Mouse (Mus musculus): Measurements from ENCODE around the gene Cd47.
"Not testable (repeated sequence)": the region's sequence is repeated elsewhere in the genome, so short reads cannot be mapped to it uniquely, and the experiment has no call there.

The Cd47 gene

DNA sequence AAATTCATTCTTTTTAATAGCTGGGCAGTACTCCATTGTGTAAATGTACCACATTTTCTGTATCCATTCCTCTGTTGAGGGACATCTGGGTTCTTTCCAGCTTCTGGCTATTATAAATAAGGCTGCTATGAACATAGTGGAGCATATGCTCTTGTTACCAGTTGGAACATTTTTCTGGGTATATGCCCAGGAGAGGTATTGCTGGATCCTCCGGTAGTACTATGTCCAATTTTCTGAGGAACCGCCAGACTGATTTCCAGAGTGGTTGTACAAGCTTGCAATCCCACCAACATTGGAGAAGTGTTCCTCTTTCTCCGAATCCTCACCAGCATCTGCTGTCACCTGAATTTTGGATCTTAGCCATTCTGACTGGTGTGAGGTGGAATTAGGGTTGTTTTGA, 30.6 kb downstream of the Cd47 start:
- in situ Hi-C loops (cut with MboI; ENCODE audit: low sequenced_read_pairs): not testable (repeated sequence)

DNA sequence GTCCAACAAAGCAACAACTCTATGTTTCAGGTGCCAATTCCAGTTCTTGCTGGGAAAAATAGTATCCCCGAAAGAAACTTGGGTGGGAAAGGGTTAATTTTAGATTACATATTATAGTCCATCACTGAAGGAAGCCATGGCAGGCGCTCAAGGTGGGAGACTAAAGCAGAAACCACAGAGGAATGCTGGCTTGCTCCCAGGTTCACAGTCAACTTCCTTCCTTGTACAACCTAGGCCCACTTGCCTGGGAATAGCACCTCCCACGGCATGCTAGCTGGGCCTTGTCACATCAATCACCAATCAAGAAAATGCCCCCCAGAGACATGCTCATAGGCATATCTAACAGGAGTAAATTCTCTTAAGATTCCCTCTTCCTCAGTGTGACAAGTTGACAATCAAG, 32.0 kb downstream of the Cd47 start:
- in situ Hi-C loops (cut with MboI; ENCODE audit: low sequenced_read_pairs): no loop called here

DNA sequence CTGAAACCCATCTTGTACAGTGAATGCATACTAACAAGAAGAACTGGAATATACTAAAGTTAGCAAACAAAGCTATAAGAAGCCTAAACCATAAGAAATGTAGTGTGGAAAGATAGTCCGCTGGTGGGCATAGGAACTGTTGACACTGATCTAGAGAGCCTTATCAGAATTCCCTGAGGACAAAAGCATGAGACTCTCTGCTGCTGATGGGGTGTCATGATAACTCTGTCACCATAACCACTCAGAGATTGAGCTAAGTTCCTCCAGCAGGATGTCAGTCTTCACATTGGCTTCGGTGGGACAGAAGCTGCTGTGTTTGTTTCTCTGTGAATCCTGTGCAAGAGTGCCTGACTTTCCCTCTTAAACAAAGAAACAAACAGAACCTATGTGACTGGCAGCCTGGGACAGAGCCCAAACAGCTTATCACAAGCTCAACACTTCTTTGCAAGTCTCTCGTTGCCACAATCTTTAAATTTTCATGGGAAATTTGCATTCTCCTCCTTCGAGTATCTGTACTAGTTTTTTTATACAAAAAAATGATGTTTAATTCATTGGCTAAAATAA, 33.9 kb downstream of the Cd47 start:
- in situ Hi-C loops (cut with MboI; ENCODE audit: low sequenced_read_pairs): no loop called here

DNA sequence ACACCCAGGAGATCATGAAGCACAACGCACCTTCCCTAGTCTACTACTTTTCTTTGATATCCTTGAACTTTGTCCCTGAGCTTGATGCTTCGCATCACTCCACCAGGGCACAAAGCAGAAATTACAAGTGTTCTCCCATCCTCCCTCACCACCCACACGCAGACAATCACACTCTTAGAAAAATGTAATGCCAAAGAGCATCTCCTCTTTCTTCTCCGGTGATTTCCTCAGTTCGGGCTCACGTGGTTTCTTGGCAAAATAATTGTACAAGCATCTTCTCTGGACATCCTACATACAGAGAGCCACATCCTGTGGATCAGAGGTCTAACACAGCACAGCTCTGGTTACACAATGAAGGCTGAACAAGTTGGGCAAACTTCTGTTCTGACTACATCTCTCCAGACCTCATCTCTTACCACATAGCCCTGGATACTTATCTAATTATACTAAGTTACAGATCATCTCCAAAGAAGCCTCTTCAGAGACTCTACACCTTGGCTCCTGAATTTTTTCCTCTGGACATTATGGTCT, 36.4 kb downstream of the Cd47 start:
- in situ Hi-C loops (cut with MboI; ENCODE audit: low sequenced_read_pairs): no loop called here

DNA sequence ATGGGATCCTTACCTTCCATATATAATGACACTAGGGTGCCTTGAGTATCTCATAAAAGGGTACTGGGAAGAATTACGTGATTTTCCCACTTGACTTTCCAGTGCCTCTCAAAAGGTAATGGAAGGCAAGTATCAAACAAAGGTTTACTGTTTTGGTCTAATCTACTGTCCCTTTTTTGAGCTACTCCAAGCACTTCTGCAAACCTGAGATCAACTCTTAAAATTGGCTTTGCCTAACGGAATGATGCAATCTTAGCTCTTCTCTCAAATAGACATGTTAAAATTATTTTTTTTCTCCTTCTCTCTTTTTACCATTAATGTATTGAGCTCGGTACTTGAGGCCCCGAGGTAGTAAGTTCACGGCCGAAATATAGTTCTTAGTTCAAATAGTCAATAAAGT, 38.6 kb downstream of the Cd47 start:
- in situ Hi-C loops (cut with MboI; ENCODE audit: low sequenced_read_pairs): no loop called here

DNA sequence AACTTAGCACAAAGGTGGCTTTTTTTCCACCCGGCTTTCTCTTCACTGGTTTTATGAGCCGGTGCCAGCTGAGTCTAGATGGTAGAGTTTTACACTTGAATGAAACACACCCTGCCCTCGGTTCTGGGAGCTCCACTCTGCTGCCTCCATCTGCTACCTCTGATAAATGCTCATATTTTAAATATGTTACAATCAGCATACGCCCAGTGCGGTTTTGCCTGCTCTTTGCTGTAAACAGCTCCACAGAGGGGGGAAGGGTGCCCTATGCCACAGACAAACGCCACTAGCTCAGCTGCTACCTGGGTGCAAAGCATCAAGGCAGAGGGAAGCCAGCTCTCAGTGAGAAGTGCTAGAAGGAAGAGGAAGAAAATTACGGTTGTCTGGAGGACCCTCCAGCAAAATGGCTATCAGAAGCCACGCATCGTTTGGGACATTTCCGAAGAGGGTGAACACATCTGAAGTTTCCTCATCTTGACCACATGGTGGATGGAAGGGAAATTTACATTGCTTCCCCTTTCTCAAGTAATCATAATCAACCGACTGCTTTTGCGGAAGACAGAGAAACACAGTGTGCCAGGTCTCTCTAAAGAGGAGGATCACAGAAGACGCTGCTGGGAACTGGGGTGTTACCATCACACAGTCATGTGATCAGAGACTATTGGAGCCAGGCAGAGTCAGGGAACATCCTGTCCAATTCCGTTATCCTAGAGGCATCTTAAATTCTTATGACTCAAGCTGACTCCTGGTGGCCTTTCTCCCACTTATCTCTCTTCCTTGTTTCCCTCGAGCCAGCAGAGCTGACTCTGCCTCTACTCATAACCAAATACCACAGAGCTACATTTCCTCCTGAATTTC, 39.6 kb downstream of the Cd47 start:
- in situ Hi-C loops (cut with MboI; ENCODE audit: low sequenced_read_pairs): no loop called here

DNA sequence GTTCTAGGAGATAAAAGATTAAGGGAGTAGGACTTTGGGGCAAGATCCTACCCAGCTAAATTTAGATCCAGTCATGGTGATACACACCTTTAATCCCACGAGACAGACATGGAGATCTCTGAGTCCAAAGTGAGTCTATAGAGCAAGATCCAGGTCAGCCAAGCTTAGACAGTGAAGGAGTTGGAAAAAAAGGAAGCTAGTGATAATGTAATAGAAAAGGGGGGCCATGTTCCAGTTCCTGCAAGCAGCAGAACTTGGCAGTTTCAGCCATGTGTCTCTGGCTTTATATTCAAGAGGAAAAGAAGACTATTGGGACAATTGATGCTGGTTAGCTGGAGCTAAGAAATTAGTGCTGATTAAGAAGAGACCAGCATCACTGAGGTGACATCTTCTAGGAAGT, 43.4 kb downstream of the Cd47 start:
- in situ Hi-C loops (cut with MboI; ENCODE audit: low sequenced_read_pairs): no loop called here

DNA sequence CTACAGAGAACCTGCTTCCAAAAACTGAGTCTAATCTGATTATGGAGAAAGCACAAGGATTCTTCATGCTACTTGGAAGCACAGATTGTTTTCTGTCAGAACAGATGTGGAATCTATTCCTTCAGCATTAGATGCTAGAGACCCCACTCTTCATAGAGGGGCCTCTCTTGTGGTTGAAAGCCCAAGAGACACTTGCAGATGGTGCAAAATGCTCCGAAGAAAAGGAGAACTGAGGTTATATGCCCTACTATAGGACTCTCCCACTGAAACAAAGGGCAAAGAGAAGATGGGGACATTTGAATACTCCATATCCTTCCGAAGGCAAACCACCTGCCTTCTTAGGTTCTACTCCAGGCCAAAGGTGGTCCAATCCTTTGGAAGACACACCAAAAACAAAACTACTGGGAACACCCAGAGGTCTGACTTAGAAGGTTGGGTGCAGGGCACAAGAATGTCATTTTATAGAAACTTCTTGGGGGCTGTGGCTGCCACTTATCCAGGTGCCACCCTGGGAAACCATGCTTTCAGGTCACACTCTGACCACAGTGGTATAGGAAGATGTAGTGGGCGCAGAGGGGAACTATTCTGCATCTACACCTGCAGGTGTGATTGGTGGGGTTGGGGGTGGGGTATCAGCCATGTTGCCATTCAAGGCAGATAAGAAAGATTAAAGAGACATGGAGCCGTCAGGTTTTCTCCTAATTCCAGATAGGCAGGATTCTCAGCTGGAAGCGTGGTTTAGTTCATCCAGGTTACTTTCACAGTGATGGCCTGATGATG, 47.1 kb downstream of the Cd47 start:
- in situ Hi-C loops (cut with MboI; ENCODE audit: low sequenced_read_pairs): no loop called here

DNA sequence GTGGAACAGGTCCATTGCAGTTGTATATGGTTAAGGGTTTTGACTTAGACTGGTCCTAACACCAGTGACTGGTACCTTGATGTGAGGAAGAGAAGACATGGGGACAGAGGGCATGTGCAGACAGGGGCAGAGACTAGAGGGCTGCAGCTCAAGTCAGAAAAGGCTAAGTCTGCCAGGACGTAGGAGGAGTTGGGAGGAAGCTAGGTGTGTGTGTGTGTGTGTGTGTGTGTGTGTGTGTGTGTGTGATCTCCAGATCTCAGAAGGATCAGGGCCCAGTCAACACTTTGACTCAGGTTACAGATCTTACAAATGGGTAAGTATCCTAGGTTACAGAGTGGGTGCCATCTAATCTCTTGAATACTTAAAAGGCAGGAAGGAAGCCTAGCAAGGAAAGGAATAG, 48.3 kb downstream of the Cd47 start:
- in situ Hi-C loops (cut with MboI; ENCODE audit: low sequenced_read_pairs): no loop called here

DNA sequence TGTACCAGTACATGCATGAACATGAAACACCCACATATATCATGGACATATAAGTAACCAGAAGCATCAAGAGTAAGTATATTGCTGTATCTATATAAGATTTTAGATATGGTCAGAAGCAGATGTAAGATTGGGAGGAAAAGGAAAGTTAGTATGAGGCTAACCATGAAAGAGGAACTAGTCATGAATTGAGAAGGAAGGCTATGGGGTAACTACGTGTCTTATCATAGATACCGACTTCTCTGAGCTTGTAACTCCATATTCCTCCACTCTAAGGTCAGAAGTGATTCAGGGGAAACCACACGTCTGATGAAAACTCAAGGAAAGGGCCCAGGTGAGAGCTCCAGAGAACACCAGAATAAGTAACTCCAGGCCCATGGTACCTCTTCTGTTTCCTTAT, 52.6 kb downstream of the Cd47 start:
- in situ Hi-C loops (cut with MboI; ENCODE audit: low sequenced_read_pairs): loop anchor here (10.0 kb wide), 2 partner anchors 88 to 192 kb away; no protein-coding TSS in a partner anchor

DNA sequence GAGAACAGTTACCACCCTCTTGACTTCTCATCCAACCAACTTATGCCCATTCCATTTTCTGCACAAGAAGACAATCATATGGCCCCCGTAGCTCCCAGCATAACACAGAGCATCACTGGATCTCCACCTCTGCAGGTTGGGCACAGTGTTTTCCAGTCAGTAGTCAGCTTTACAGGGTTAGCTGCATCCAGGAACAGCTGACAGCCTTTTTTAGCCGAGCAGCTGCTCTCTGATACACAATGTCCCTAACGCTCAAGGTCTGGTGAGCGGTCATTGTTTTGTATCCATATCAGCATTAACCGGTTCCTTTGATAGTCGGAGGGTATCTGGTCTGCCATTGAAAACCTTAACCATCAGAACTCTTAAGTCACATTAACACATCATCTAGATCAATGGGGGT, 53.3 kb downstream of the Cd47 start:
- in situ Hi-C loops (cut with MboI; ENCODE audit: low sequenced_read_pairs): loop anchor here (10.0 kb wide), 2 partner anchors 89 to 191 kb away; no protein-coding TSS in a partner anchor

DNA sequence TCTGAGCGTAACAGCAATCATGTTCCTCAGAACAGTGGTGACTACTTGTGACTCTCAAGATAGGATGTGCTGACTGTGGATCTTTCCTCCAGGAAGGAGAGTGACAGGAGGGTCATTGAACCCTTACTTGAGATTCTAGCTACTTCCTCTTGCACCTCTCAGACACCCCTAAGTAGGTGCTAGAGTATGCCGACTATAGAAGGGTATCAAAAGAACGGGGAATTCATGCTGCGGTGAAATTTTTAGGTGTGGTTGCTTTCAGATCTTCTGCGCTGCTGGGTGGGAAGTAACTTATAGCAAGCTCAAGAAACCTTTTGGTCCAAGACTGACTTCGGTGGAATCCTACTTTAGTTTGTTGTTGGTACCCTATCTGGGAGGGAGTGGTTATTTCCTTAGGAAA, 53.9 kb downstream of the Cd47 start:
- in situ Hi-C loops (cut with MboI; ENCODE audit: low sequenced_read_pairs): loop anchor here (10.0 kb wide), 2 partner anchors 89 to 191 kb away; no protein-coding TSS in a partner anchor

DNA sequence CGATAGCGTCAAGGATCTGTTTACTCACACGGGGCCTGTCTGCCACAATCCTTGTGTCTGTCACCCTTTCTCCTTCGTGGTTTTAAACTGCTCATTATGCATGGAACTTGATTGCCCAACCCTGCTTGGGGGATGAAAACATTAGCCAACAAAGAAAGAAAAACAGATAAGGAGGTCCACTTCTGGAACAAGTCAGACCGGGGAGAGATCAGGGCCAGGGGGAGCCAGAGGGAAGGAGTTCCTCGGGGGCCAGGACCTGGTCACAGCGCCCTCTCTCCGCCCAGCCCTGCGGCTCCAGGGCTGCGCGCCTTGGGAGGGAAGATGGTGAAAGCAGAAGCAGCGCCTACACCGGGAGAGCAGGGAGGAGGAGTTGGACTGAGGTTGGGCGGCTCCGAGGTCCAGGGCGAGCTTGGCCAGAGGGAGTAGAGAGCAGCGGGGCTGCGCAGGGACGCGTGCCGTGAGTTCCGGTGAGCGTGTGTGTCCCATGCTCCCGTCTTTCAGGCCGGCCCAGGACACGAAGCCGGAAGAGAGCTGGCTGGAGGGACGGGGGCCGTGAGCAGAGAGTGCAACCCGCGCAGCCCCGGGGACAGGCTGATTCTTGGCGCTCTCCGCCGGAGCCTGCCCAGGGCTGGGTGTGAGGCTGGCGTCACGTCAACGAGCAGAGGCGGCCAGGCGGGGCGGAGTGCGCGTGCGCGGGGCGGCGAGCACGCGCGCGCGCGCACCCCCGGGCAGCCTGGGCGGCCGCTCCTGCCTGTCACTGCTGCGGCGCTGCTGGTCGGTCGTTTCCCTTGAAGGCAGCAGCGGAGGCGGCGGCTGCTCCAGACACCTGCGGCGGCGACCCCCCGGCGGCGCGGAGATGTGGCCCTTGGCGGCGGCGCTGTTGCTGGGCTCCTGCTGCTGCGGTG, 54.9 kb downstream of the Cd47 start:
- in situ Hi-C loops (cut with MboI; ENCODE audit: low sequenced_read_pairs): loop anchor here (10.0 kb wide), 2 partner anchors 90 to 190 kb away; no protein-coding TSS in a partner anchor

DNA sequence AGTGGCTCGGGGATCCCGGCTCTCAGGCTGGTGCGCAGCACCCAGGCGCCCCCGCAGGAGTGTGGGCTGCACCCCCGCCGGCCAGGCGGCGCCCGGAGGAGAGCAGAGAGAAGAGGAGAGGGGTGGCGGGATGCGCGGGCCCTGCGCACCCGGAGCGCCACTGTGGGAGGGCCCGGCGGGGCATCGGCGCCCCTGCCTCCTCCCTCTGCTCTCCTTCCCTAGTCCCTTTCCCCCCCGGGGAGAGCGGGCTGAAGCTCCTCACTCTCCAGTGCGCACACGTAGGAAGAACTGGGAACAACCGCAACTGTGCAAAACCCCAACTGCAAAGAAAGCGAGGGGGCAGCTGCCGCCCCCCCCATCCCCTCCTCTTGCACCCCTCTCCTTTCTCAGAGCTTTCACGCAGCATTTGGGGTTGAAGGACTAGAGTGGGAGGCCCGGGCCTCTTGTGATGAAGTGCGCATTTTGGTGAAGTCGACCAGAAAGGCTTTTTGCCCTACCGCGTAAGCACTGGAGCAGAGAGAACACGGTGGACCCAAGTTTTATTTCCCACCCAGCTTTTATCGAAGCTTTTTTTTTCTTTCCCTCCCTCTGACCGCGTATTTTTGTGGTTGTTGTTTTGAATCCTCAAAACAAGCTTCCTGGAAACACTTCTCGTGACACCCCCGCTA, 55.6 kb downstream of the Cd47 start:
- in situ Hi-C loops (cut with MboI; ENCODE audit: low sequenced_read_pairs): loop anchor here (10.0 kb wide), 2 partner anchors 91 to 189 kb away; no protein-coding TSS in a partner anchor

DNA sequence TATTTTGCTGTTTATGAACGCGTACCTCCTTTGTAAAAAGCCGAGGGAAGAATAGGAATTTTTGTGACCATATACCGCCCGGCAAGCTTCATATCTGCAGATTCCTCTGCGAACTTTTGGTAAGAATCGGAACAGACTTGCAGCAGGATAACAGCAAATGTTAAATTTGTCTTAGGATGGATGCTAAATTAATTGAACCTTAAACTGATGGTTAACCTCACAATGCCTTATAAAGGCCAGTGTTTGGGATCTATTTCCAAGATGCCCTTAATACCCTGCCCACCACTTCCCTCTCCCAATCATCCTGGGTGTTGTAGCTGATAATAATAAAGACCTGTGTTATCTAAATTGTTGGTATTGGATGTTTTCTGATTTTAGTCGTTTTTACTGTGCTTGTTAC, 56.3 kb downstream of the Cd47 start:
- in situ Hi-C loops (cut with MboI; ENCODE audit: low sequenced_read_pairs): loop anchor here (10.0 kb wide), 2 partner anchors 92 to 188 kb away; no protein-coding TSS in a partner anchor

DNA sequence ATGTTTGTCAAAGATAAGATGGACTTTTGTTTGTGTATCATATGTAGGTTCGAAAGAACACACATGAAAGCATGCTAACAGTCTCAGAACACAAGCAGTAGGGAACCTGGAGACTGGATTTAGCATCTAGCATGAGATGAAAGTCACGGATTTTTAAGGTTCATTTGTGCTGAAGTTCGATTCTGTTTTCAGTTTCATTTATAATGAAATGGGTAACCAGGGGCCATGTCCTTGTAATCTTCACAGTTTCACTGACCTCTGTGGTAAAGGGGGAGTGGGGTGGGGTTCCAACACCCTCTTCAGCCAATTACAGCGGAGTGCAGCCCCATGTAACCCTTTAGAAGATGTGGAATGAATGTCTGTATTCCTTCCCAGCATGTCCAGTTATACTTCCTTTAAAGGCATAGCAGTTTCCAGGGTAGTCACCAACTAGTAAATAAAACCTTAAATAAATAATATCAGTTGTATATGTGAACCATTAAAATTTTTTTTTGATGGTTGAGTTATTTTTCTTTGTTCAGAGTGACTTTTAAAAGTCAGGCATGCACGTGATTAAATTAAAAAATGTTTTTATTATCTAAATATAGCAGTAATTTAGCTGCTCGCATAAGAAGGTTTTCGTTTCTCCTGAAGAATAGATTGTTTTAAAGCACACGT, 57.3 kb downstream of the Cd47 start:
- in situ Hi-C loops (cut with MboI; ENCODE audit: low sequenced_read_pairs): loop anchor here (10.0 kb wide), 2 partner anchors 93 to 187 kb away; no protein-coding TSS in a partner anchor

DNA sequence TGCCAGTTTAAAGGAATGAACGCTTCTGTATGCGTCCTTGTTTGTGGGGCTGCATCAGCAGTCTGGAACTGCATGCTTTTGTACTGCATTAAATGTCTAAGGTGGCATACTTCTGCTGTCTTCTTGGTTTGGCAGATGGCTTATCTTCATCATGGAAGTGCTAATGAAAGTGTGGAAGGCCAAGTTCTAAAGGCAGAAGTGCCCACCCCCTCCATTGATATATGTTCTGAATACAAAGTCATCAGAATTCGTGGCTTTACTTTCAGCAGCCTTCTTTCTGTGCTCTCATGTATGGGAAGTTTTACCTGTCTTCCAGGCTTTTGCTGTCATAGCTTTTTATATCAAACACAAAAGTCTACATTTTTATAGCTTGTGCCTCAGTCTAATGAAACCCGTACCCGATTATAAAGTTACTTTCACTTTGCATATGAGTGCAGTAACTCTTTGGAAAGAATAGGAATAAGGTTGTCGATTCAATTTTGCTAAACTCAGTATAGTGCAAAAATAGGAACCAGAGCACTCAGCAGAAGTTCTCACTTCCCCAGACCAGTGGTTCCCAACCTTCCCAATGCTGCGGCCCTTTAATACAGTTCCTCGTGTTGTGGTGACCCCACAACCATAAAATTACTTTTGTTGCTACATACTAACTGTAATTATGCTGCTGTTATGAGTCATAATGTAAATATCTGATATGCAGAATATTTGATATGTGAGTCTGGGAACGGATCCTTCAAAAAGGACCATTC, 58.0 kb downstream of the Cd47 start:
- in situ Hi-C loops (cut with MboI; ENCODE audit: low sequenced_read_pairs): loop anchor here (10.0 kb wide), 2 partner anchors 94 to 186 kb away; no protein-coding TSS in a partner anchor

All from CH12F3 (cell line).